Comparison of ENCODE assay signal across 15 mouse cellular contexts in the genomic region with DNA sequence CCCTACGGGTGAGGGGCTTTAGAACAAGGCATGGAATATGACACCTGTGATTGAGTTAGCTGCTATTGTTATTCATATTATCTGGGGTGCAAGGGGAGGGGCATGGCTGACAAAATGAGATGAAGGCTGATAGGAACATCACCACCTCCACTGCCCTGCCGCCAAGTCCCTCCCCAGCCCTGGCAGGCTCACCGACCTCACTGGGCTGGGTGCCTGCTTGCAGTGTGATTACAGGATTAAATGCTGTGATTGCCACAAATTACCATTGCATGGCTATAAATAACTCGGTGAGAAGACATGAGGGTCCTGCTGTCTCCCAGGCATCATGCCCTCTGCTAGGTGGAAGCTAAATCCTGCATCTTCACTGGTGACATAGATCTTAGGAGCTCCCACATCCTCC. TPM values are rescaled to one million over a fixed set of nuclear protein-coding genes. Genes with fewer than 3 reads are reported as not detected.
DNase-seq lines count a peak whose midpoint lies in the region; ATAC-seq and TF ChIP-seq lines count a peak whose summit lies in the region.
"Had no signal": no experiment of that assay in that cellular context is flagged by ENCODE, and none has a peak within 500 bp of the region (broad histone marks: within the 10 kb centered on the region; RNA-seq: fewer than 3 reads in every experiment).

No protein-coding gene starts in this region.

- no peak for TF ChIP-seq CTCF in brain, embryonic 14.5 days (IDR thresholded peaks at IDR 0.05; ENCODE audit: borderline replicate concordance, extremely low read depth, insufficient read depth, insufficient read length)

- 44% methylated on average over 4 of the region's 4 CpGs for WGBS in embryonic facial prominence, embryonic 15.5 days
- 62% methylated on average over 4 of the region's 4 CpGs for WGBS in embryonic facial prominence, embryonic 10.5 days

- H3K9ac ChIP-seq in embryonic facial prominence, embryonic 15.5 days = no peak overlapping the region
- H3K9ac ChIP-seq: intestine, embryonic 15.5 days; lung, embryonic 14.5 days had no signal

- H3K4me2 ChIP-seq in embryonic facial prominence, embryonic 15.5 days (replicated peaks) = no peak overlapping the region
- H3K4me2 ChIP-seq: intestine, embryonic 15.5 days; lung, embryonic 14.5 days had no signal

- no peaks in the 10 kb centered on the region for H3K9me3 ChIP-seq in embryonic facial prominence, embryonic 15.5 days (replicated peaks)
- no peaks in the 10 kb centered on the region for H3K9me3 ChIP-seq in embryonic facial prominence, embryonic 10.5 days
- H3K9me3 ChIP-seq: intestine, embryonic 15.5 days had no signal

- DNase-seq in embryonic facial prominence, embryonic 10.5 days (ENCODE audit: low spot score) = no peak
- peak; percentile 56 for DNase-seq in layer of hippocampus, adult 11-12 months (ENCODE audit: low spot score)
- no peak for DNase-seq in layer of hippocampus, adult 8-10 months (ENCODE audit: low spot score in 2 of 2)
- peak; percentile 81 for DNase-seq in brain, embryonic 14.5 days (ENCODE audit: low read depth)
- DNase-seq in layer of hippocampus, adult 9-11 months = peak; percentile 77
- no peak for DNase-seq in thymus, postnatal 14 days
- DNase-seq in right cerebral cortex, postnatal 25 days = no peak
- DNase-seq: B cell, adult 2 months; kidney, postnatal 10 days; liver had no signal

- no peaks in the 10 kb centered on the region for H3K36me3 ChIP-seq in embryonic facial prominence, embryonic 15.5 days
- H3K36me3 ChIP-seq in embryonic facial prominence, embryonic 10.5 days (replicated peaks) = no peaks in the 10 kb centered on the region
- H3K36me3 ChIP-seq: intestine, embryonic 15.5 days had no signal

- TF ChIP-seq POLR2A in brain, embryonic 14.5 days (IDR thresholded peaks at IDR 0.05; ENCODE audit: borderline replicate concordance, extremely low read depth, insufficient read depth, insufficient read length, poor library complexity, severe bottlenecking) = no peak

- 0 out of 2 replicates have a peak, but pooled peaks have one; percentile 41 for ATAC-seq in embryonic facial prominence, embryonic 15.5 days (ENCODE audit: insufficient number of reproducible peaks, low FRiP score, low TSS enrichment, low read depth)
- ATAC-seq: intestine, embryonic 15.5 days had no signal

- H3K27ac ChIP-seq in embryonic facial prominence, embryonic 15.5 days (replicated peaks) = no peak overlapping the region
- no peak overlapping the region for H3K27ac ChIP-seq in embryonic facial prominence, embryonic 10.5 days (replicated peaks)
- H3K27ac ChIP-seq: intestine, embryonic 15.5 days had no signal

- H3K27me3 ChIP-seq in embryonic facial prominence, embryonic 15.5 days = 0 out of 2 replicates have a peak, but pooled peaks cover 4% of the 10 kb centered on the region
- H3K27me3 ChIP-seq in embryonic facial prominence, embryonic 10.5 days (replicated peaks; ENCODE audit: low read depth, poor library complexity, severe bottlenecking) = no peaks in the 10 kb centered on the region; the same call in 1 of the 2 replicates
- H3K27me3 ChIP-seq: intestine, embryonic 15.5 days had no signal

- no peak overlapping the region for H3K4me3 ChIP-seq in embryonic facial prominence, embryonic 15.5 days (replicated peaks)
- no peak overlapping the region for H3K4me3 ChIP-seq in embryonic facial prominence, embryonic 10.5 days
- H3K4me3 ChIP-seq: intestine, embryonic 15.5 days had no signal

- no peaks in the 10 kb centered on the region for H3K4me1 ChIP-seq in embryonic facial prominence, embryonic 15.5 days
- 0 out of 2 replicates have a peak, but pooled peaks cover 5% of the 10 kb centered on the region for H3K4me1 ChIP-seq in embryonic facial prominence, embryonic 10.5 days
- H3K4me1 ChIP-seq: intestine, embryonic 15.5 days had no signal

RNA-seq across cellular contexts. Expression of gene Pimreg, which starts 36.8 kb away (rescaled TPM):
- polyA plus RNA-seq in embryonic facial prominence, embryonic 15.5 days (2015; fragmentation: Nextera tagmentation; extraction: Ambion mirVana) = 89.1 and 89.5 TPM in 2 replicates
- 219 and 242 TPM in 2 replicates for polyA plus RNA-seq in embryonic facial prominence, embryonic 10.5 days (2016; fragmentation: Nextera tagmentation; extraction: Ambion mirVana)
- under 1 TPM in 2 of 4 experiments, not detected in 2; 0.58 to 0.77 TPM for total RNA-seq in layer of hippocampus, adult 8-10 months (2022)
- polyA plus RNA-seq in brain, embryonic 14.5 days (2012; rRNA removed) = 29.9 and 53.4 TPM in 2 replicates

RNA-seq across cellular contexts. Expression of gene Aipl1, which starts 41.3 kb away (rescaled TPM):
- polyA plus RNA-seq in embryonic facial prominence, embryonic 15.5 days (2015; fragmentation: Nextera tagmentation; extraction: Ambion mirVana) = 0.38 and 0.56 TPM in 2 replicates
- polyA plus RNA-seq in embryonic facial prominence, embryonic 10.5 days (2016; fragmentation: Nextera tagmentation; extraction: Ambion mirVana) = 0.36 and 0.52 TPM in 2 replicates
- total RNA-seq in layer of hippocampus, adult 8-10 months (2022) = not detected
- polyA plus RNA-seq in brain, embryonic 14.5 days (2012; rRNA removed) = 0.30 and 0.38 TPM in 2 replicates
- total RNA-seq: heart, postnatal 25 days had no signal

RNA-seq across cellular contexts. Expression of gene Pitpnm3, which starts 56.9 kb away (rescaled TPM):
- polyA plus RNA-seq in embryonic facial prominence, embryonic 15.5 days (2015; fragmentation: Nextera tagmentation; extraction: Ambion mirVana) = 1.9 and 2.0 TPM in 2 replicates
- polyA plus RNA-seq in embryonic facial prominence, embryonic 10.5 days (2016; fragmentation: Nextera tagmentation; extraction: Ambion mirVana) = 0.23 and 0.24 TPM in 2 replicates
- 10 to 100 TPM; 30.5 to 46.8 (median 35.3) TPM for total RNA-seq in layer of hippocampus, adult 8-10 months (2022)
- 8.2 and 13.0 TPM in 2 replicates for polyA plus RNA-seq in brain, embryonic 14.5 days (2012; rRNA removed)
- total RNA-seq: megakaryocyte-erythroid progenitor cell, adult 5-6 weeks had no signal

Comparison
In these comparisons a context has a peak if more than half of its experiments do, and no peak if none do; other contexts are left out.
1. DNase-seq: peak in layer of hippocampus, adult 11-12 months (single experiment), brain, embryonic 14.5 days (single experiment) and layer of hippocampus, adult 9-11 months (single experiment); none in embryonic facial prominence, embryonic 10.5 days (single experiment), layer of hippocampus, adult 8-10 months (0 of 2), thymus, postnatal 14 days (single experiment) and right cerebral cortex, postnatal 25 days (single experiment).